Comparison of ENCODE assay signal across 7 mouse cellular contexts in the genomic region with DNA sequence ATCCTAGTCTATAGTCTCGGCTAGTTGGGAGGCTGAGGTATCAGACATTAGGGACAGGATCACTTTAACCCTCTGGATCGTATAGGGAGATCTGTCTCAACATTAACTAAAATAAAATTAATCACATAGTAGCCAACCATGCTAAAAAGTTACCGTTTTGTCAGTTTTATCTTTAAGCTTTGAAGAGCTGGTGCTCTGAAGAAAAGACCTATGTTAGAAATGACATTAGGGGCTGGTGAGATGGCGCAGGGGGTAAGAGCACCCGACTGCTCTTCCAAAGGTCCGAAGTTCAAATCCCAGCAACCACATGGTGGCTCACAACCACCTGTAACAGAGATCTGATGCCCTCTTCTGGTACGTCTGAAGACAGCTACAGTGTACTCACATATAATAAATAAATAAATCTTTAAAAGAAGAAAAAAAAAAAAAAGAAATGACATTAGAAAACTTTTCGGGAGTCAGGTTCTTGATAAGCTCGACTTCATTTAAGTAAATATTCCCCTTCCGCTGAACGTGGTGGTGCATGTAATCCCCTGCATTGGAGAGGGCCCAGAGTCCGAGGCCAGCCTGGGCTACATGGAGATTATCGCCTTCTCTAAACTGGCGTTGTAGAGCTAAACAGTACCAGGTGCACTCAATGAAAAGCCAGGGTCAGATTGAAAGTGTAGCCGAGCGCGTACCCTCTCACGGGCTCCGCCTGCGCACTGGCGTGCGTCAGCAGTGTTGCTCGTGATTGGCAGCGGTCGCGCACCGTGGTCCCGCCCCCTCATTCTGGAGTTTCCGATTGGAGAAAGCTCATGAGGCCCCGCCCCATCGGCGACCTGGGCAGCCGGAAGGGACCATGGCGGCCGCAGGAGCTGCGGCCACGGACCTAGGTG. TPM values are rescaled to one million over a fixed set of nuclear protein-coding genes. Genes with fewer than 3 reads are reported as not detected.
A peak's percentile ranks its signal among the peaks of the same experiment; 100 is the strongest.
DNase-seq lines count a peak whose midpoint lies in the region; ATAC-seq and TF ChIP-seq lines count a peak whose summit lies in the region.

TSS of gene Pigs (plus strand) at position 782 of the 878 bp plus-strand sequence.

- TF ChIP-seq CTCF in intestine, postnatal 0 days (IDR thresholded peaks at IDR 0.05; ENCODE audit: low read depth) = peak; percentile 47
- TF ChIP-seq CTCF in small intestine, adult 2 months (IDR thresholded peaks at IDR 0.05; ENCODE audit: extremely low read depth, insufficient read length, insufficient replicate concordance, low read depth, low read length) = peak; percentile 28; the same call in 1 of the 2 replicates

- TF ChIP-seq POLR2A in small intestine, adult 2 months (IDR thresholded peaks at IDR 0.05; ENCODE audit: low read depth, low read length) = peak; percentile 74; the same call in 1 of the 2 replicates

- no peaks in the 10 kb centered on the region for H3K27me3 ChIP-seq in intestine, postnatal 0 days (replicated peaks; ENCODE audit: control insufficient read depth, insufficient read depth, low read length)
- H3K27me3 ChIP-seq in midbrain, embryonic 12.5 days = no peaks in the 10 kb centered on the region
- no peaks in the 10 kb centered on the region for H3K27me3 ChIP-seq in small intestine, adult 2 months (ENCODE audit: control insufficient read depth, insufficient read depth, low read length)

- peak within 1 kb of the TSS; percentile 80 for H3K9ac ChIP-seq in intestine, postnatal 0 days (ENCODE audit: low read depth, low read length)
- peak within 1 kb of the TSS; percentile 89 for H3K9ac ChIP-seq in midbrain, embryonic 12.5 days (replicated peaks)

- ATAC-seq in intestine, postnatal 0 days = peak; percentile 96
- peak; percentile 98 for ATAC-seq in midbrain, embryonic 12.5 days (ENCODE audit: low FRiP score, low read depth)

- H3K4me1 ChIP-seq in intestine, postnatal 0 days (replicated peaks; ENCODE audit: control insufficient read depth, insufficient read depth, low read length) = no peaks in the 10 kb centered on the region
- H3K4me1 ChIP-seq in midbrain, embryonic 12.5 days = peaks cover 16% of the 10 kb centered on the region
- peaks cover 3% of the 10 kb centered on the region; the same call in 1 of the 2 replicates for H3K4me1 ChIP-seq in small intestine, adult 2 months (ENCODE audit: control insufficient read depth, insufficient read depth, insufficient read length, low read length)

- H3K27ac ChIP-seq in intestine, postnatal 0 days (ENCODE audit: low read depth, low read length) = peak within 1 kb of the TSS; percentile 57; the same call in 1 of the 2 replicates
- H3K27ac ChIP-seq in midbrain, embryonic 12.5 days (replicated peaks) = no peak within 1 kb of the TSS
- H3K27ac ChIP-seq in small intestine, adult 2 months (ENCODE audit: insufficient read depth, low read depth, low read length) = peak within 1 kb of the TSS; percentile 67

- no peaks in the 10 kb centered on the region; the same call in 1 of the 2 replicates for H3K36me3 ChIP-seq in intestine, postnatal 0 days (ENCODE audit: control insufficient read depth, insufficient read depth)
- H3K36me3 ChIP-seq in midbrain, embryonic 12.5 days = peaks cover 6% of the 10 kb centered on the region
- no peaks in the 10 kb centered on the region for H3K36me3 ChIP-seq in small intestine, adult 2 months (ENCODE audit: control insufficient read depth, insufficient read depth, low read length)

- peak; percentile 95 for DNase-seq in adrenal gland, adult 8-10 months
- peak; percentile 94 for DNase-seq in embryo, embryonic 9.5 days (ENCODE audit: extremely low spot score)
- DNase-seq in gonadal fat pad, adult 2 months (ENCODE audit: low read depth) = peak; percentile 40
- DNase-seq in left cerebral cortex, postnatal 4 days = peak; percentile 98

- H3K4me2 ChIP-seq in intestine, postnatal 0 days (replicated peaks; ENCODE audit: low read depth) = peak within 1 kb of the TSS; percentile 90
- H3K4me2 ChIP-seq in midbrain, embryonic 12.5 days (replicated peaks) = peak within 1 kb of the TSS; percentile 93

- H3K4me3 ChIP-seq in intestine, postnatal 0 days (ENCODE audit: low read depth, low read length) = peak within 1 kb of the TSS; percentile 96
- H3K4me3 ChIP-seq in midbrain, embryonic 12.5 days = peak within 1 kb of the TSS; percentile 85
- H3K4me3 ChIP-seq in small intestine, adult 2 months (ENCODE audit: low read depth, low read length) = peak within 1 kb of the TSS; percentile 84

- no peaks in the 10 kb centered on the region for H3K9me3 ChIP-seq in intestine, postnatal 0 days (ENCODE audit: control insufficient read depth)
- no peaks in the 10 kb centered on the region for H3K9me3 ChIP-seq in midbrain, embryonic 12.5 days

- intact Hi-C loops in left cerebral cortex, postnatal 4 days (cut with DNase I) = no loop called here

- 8% methylated on average over 37 of the region's 37 CpGs for WGBS in intestine, postnatal 0 days
- 14% methylated on average over 37 of the region's 37 CpGs for WGBS in midbrain, embryonic 12.5 days
- 7% methylated on average over 37 of the region's 37 CpGs for WGBS in small intestine, adult 2 months

RNA-seq across cellular contexts. Expression of gene Pigs, which starts in this region (rescaled TPM):
- total RNA-seq in adrenal gland, adult 8-10 months (2022) = 10 to 100 TPM; 83.3 to 84.7 (median 83.9) TPM
- polyA plus RNA-seq in gonadal fat pad, adult 2 months (2012; rRNA removed) = 69.5 and 94.1 TPM in 2 replicates
- polyA plus RNA-seq in intestine, postnatal 0 days (2015; fragmentation: Nextera tagmentation; extraction: Ambion mirVana) = 58.6 and 60.8 TPM in 2 replicates
- total RNA-seq in left cerebral cortex, postnatal 4 days (2021) = 10 to 100 TPM; 52.9 to 59.9 TPM
- 59.9 and 67.2 TPM in 2 replicates for polyA plus RNA-seq in midbrain, embryonic 12.5 days (2016; fragmentation: Nextera tagmentation; extraction: Ambion mirVana)
- polyA plus RNA-seq in small intestine, adult 2 months (2012; rRNA removed) = 47.6 and 70.8 TPM in 2 replicates

Comparison
In these comparisons a context has a peak if more than half of its experiments do, and no peak if none do; other contexts are left out.
1. DNase-seq: peak in every context shown above with its lines; median percentile 98 in left cerebral cortex, postnatal 4 days; 95 in adrenal gland, adult 8-10 months; 94 in embryo, embryonic 9.5 days; 40 in gonadal fat pad, adult 2 months.